Mouse (Mus musculus): ENCODE measurements around the gene Thsd7a. TPM values are rescaled to one million over a fixed set of nuclear protein-coding genes. Genes with fewer than 3 reads are reported as not detected.

Gene Thsd7a
- polyA plus RNA-seq, 1 experiment = 0.42 TPM

DNA sequence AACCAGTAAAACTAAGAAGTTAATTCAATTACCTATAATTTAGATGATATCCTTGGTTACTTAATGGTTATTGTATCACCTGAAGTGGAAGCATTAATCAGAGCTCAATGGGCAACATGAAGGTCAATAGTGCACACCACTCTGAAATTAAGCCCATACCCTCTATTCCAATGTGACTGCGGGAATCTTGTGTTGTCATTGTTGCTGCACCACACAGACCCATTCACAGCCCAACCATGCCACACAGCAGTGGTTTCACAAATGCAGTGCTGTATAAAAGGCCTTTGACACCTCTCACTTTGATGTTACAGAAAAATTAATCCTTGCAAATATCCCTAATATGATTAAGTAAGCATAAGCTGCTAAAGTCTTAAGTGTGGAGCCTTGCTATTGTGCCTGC is 15.4 kb upstream of the Thsd7a start:
- Histone ChIP-seq H3K4me3 (ENCODE audit: control insufficient read depth, insufficient read depth, low read length) (no peak overlapping the region), H3K4me1 (replicated peaks; ENCODE audit: control insufficient read depth, insufficient read depth, low read length) (no peaks in the 10 kb centered on the region), H3K27me3 (ENCODE audit: control insufficient read depth, insufficient read depth, low read length) (no peaks in the 10 kb centered on the region), H3K36me3 (ENCODE audit: control insufficient read depth, insufficient read depth, low read length) (no peaks in the 10 kb centered on the region), H3K27ac (ENCODE audit: control insufficient read depth, insufficient read depth, low read length) (no peak overlapping the region)
- TF ChIP-seq POLR2A (IDR thresholded peaks at IDR 0.05; ENCODE audit: control insufficient read depth, extremely low read depth, insufficient read depth, low read length, poor library complexity) = no peak
- no peak for TF ChIP-seq CTCF (IDR thresholded peaks at IDR 0.05; ENCODE audit: borderline replicate concordance, control insufficient read depth, extremely low read depth, insufficient read depth, low read length, poor library complexity)
- DNase-seq = no peak
- 91% methylated on average over 1 of the region's 1 CpGs for WGBS

GRCm38 (mm10) chr6:12763816-12764215 is 14.6 kb upstream of the Thsd7a start:
- no peak overlapping the region for H3K27ac ChIP-seq (ENCODE audit: control insufficient read depth, insufficient read depth, low read length)
- no peaks in the 10 kb centered on the region for H3K36me3 ChIP-seq (ENCODE audit: control insufficient read depth, insufficient read depth, low read length)
- H3K4me1 ChIP-seq (replicated peaks; ENCODE audit: control insufficient read depth, insufficient read depth, low read length) = no peaks in the 10 kb centered on the region
- no peaks in the 10 kb centered on the region for H3K27me3 ChIP-seq (ENCODE audit: control insufficient read depth, insufficient read depth, low read length)
- no peak overlapping the region for H3K4me3 ChIP-seq (ENCODE audit: control insufficient read depth, insufficient read depth, low read length)
- TF ChIP-seq POLR2A (IDR thresholded peaks at IDR 0.05; ENCODE audit: control insufficient read depth, extremely low read depth, insufficient read depth, low read length, poor library complexity) (no peak), CTCF (IDR thresholded peaks at IDR 0.05; ENCODE audit: borderline replicate concordance, control insufficient read depth, extremely low read depth, insufficient read depth, low read length, poor library complexity) (no peak)
- no peak for DNase-seq
- WGBS = 97% methylated on average over 3 of the region's 3 CpGs

DNA sequence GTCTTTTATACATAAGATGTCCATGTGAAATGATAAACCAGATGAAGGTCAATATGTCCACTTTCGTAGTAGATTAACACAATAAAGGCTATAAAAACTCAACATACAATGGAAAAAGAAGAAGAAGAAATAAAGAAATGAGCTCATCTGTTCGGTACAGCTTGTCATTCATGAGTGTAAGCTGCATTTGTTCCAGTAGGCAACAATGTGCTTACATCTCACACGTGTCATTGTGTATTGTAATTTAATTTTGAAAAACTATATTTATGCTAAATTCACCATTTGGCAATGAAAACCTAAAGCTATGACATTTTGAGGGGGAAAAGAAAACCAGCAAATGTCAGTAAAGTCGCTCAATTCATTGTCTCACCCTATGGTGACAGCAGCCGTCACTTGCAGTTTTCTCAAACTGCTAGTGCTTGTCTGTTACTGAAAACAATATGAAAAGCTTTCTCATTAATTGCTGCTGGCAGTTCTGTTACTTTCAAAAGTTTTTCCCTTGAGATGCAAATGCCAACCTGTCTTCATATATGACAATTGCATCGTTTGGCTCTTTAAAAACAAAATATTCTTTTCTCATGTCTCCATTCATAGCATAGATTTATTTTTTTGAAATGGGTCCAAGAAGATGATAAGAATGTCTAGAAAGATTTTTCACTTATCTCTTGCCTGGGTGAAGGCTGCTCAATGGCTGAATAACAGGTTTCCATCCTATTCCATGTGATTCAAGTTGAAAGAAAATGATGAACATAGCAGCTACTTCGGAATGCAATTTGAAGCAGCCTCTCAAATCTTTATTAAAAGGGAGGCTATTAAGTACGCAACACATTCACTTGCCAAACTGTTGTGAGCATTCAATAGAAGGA is 10.4 kb upstream of the Thsd7a start:
- TF ChIP-seq CTCF (IDR thresholded peaks at IDR 0.05; ENCODE audit: borderline replicate concordance, control insufficient read depth, extremely low read depth, insufficient read depth, low read length, poor library complexity) (no peak), POLR2A (IDR thresholded peaks at IDR 0.05; ENCODE audit: control insufficient read depth, extremely low read depth, insufficient read depth, low read length, poor library complexity) (no peak)
- Histone ChIP-seq H3K4me1 (replicated peaks; ENCODE audit: control insufficient read depth, insufficient read depth, low read length) (no peaks in the 10 kb centered on the region), H3K27ac (ENCODE audit: control insufficient read depth, insufficient read depth, low read length) (no peak overlapping the region), H3K36me3 (ENCODE audit: control insufficient read depth, insufficient read depth, low read length) (no peaks in the 10 kb centered on the region), H3K27me3 (ENCODE audit: control insufficient read depth, insufficient read depth, low read length) (no peaks in the 10 kb centered on the region), H3K4me3 (ENCODE audit: control insufficient read depth, insufficient read depth, low read length) (no peak overlapping the region)
- DNase-seq = no peak
- WGBS = 92% methylated on average over 8 of the region's 8 CpGs

GRCm38 (mm10) chr6:12752297-12752696 is 3.1 kb upstream of the Thsd7a start:
- TF ChIP-seq POLR2A (IDR thresholded peaks at IDR 0.05; ENCODE audit: control insufficient read depth, extremely low read depth, insufficient read depth, low read length, poor library complexity) (no peak), CTCF (IDR thresholded peaks at IDR 0.05; ENCODE audit: borderline replicate concordance, control insufficient read depth, extremely low read depth, insufficient read depth, low read length, poor library complexity) (no peak)

DNA sequence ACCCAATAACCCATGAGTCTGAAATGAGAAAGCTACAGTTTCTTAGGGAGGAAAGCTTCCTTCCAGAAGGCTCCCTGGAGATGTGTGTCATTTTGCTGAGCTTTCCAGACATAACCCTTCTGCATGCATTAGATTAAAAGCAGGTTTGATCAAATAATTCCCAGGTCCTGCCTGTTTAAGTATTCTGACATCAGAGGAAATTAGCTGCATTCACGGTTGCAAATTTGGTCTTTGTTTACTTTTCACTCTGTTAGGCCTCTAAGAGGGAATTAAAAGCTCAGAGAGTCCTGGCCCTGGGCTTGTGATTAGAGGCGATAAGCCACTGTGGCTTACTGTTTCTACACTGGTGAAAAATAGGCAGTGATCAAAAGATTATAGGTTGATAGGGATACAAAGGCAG is 1.2 kb upstream of the Thsd7a start:
- Histone ChIP-seq H3K4me1 (replicated peaks; ENCODE audit: control insufficient read depth, insufficient read depth, low read length) (no peaks in the 10 kb centered on the region), H3K27me3 (ENCODE audit: control insufficient read depth, insufficient read depth, low read length) (no peaks in the 10 kb centered on the region; the same call in 1 of the 2 replicates), H3K27ac (ENCODE audit: control insufficient read depth, insufficient read depth, low read length) (no peak overlapping the region), H3K36me3 (ENCODE audit: control insufficient read depth, insufficient read depth, low read length) (no peaks in the 10 kb centered on the region), H3K4me3 (ENCODE audit: control insufficient read depth, insufficient read depth, low read length) (no peak overlapping the region)
- no peak for TF ChIP-seq CTCF (IDR thresholded peaks at IDR 0.05; ENCODE audit: borderline replicate concordance, control insufficient read depth, extremely low read depth, insufficient read depth, low read length, poor library complexity)
- 90% methylated on average over 2 of the region's 2 CpGs for WGBS
- no peak for DNase-seq

More at GRCm38 (mm10) chr6:12752297-12752696, 3.1 kb upstream of the Thsd7a start:
- Histone ChIP-seq H3K27ac (ENCODE audit: control insufficient read depth, insufficient read depth, low read length) (no peak overlapping the region), H3K4me1 (replicated peaks; ENCODE audit: control insufficient read depth, insufficient read depth, low read length) (no peaks in the 10 kb centered on the region), H3K4me3 (ENCODE audit: control insufficient read depth, insufficient read depth, low read length) (no peak overlapping the region), H3K36me3 (ENCODE audit: control insufficient read depth, insufficient read depth, low read length) (no peaks in the 10 kb centered on the region), H3K27me3 (ENCODE audit: control insufficient read depth, insufficient read depth, low read length) (no peaks in the 10 kb centered on the region; the same call in 1 of the 2 replicates)
- no peak for DNase-seq

DNA sequence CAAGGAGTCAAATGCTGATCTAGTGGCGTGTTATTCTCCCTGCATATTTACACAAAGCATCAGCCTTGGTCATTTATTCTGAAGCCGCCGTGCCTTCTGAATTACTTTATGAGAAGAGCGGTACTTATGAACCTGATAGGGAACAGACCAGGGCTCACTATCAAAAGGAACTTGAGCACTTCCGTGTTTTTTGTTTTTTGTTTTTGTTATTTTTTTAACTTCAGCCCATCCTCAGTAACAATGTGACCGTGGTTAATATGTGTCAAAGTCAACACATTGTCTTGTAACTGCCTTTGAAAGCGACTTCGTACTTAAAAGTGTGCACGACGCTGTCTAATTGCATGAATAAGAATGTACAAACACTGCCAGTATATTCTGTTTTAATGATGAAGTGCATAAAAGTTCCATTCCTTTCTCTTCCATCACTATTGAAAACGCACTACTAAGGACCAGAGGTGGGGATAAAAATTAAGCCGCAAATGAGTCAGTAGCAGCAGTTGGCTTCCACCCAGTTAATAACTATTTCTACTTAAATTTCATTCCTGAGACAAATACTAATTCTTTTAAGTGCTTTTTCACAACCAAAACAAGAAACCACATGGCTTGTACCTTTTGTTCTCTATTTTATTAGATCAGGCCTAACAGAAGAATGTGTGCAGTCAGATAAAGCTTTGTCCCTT is 461 bp upstream of the Thsd7a start:
- TF ChIP-seq POLR2A (IDR thresholded peaks at IDR 0.05; ENCODE audit: control insufficient read depth, extremely low read depth, insufficient read depth, low read length, poor library complexity) (no peak), CTCF (IDR thresholded peaks at IDR 0.05; ENCODE audit: borderline replicate concordance, control insufficient read depth, extremely low read depth, insufficient read depth, low read length, poor library complexity) (no peak)
- Histone ChIP-seq H3K4me3 (ENCODE audit: control insufficient read depth, insufficient read depth, low read length) (no peak overlapping the region), H3K27me3 (ENCODE audit: control insufficient read depth, insufficient read depth, low read length) (no peaks in the 10 kb centered on the region; the same call in 1 of the 2 replicates), H3K27ac (ENCODE audit: control insufficient read depth, insufficient read depth, low read length) (no peak overlapping the region), H3K36me3 (ENCODE audit: control insufficient read depth, insufficient read depth, low read length) (no peaks in the 10 kb centered on the region), H3K4me1 (replicated peaks; ENCODE audit: control insufficient read depth, insufficient read depth, low read length) (no peaks in the 10 kb centered on the region)
- WGBS = 32% methylated on average over 12 of the region's 12 CpGs
- DNase-seq = no peak

Data from thymus, adult 2 months (tissue).